8 mouse cellular contexts compared by ENCODE assay signal in genomic region chr17:31855597-31856518, GRCm38 (mm10). TPM values are rescaled to one million over a fixed set of nuclear protein-coding genes. Genes with fewer than 3 reads are reported as not detected.
DNase-seq lines count a peak whose midpoint lies in the region; ATAC-seq and TF ChIP-seq lines count a peak whose summit lies in the region.

TSS of gene Sik1 (minus strand) at chr17:31855804.

- peak; percentile 93 for ATAC-seq in forebrain, embryonic 16.5 days
- ATAC-seq in lung, embryonic 15.5 days (ENCODE audit: borderline replicate concordance, extremely low read depth, low FRiP score, low TSS enrichment): peak; percentile 88

- DNase-seq in ES-E14 (ENCODE audit: low read depth, low spot score): peak; percentile 87
- DNase-seq in cerebellum, adult 11-12 months: peak; percentile 95
- DNase-seq in heart, postnatal 36 days: peak; percentile 98 to 99
- peak; percentile 96 to 98 for DNase-seq in layer of hippocampus, adult 8-10 months (ENCODE audit: low spot score in 2 of 2)
- DNase-seq in ovary, adult 18-20 months (ENCODE audit: low spot score): peak; percentile 96
- peak; percentile 98 for DNase-seq in thymus, postnatal 0 days (ENCODE audit: low spot score)

- peaks cover 15 to 25% of the 10 kb centered on the region in 2 experiments; a peak in 3 of 4 replicates for H3K4me1 ChIP-seq in ES-E14 (ENCODE audit: control insufficient read depth in 2 of 2, insufficient read depth in 2 of 2, low read length in 2 of 2, poor library complexity in 1 of 2)
- peaks cover 32% of the 10 kb centered on the region for H3K4me1 ChIP-seq in forebrain, embryonic 16.5 days (replicated peaks; ENCODE audit: control insufficient read depth, insufficient read depth, low read length)
- H3K4me1 ChIP-seq in lung, embryonic 15.5 days: peaks cover 51% of the 10 kb centered on the region

- peak within 1 kb of the TSS; percentile 54; the same call in 1 of the 2 replicates for H3K27ac ChIP-seq in ES-E14 (ENCODE audit: insufficient read depth, low read depth, low read length, poor library complexity, severe bottlenecking)
- peak within 1 kb of the TSS; percentile 84 for H3K27ac ChIP-seq in forebrain, embryonic 16.5 days (ENCODE audit: low read length)
- H3K27ac ChIP-seq in lung, embryonic 15.5 days: peak within 1 kb of the TSS; percentile 99

- H3K4me2 ChIP-seq in forebrain, embryonic 16.5 days (ENCODE audit: low read length): peak within 1 kb of the TSS; percentile 67
- peak within 1 kb of the TSS; percentile 87 for H3K4me2 ChIP-seq in lung, embryonic 15.5 days

- intact Hi-C loops in heart, postnatal 36 days (cut with DNase I): loop anchor here (2.0 kb wide), 2 partner anchors 65 to 75 kb away; no protein-coding TSS in a partner anchor

- no peaks in the 10 kb centered on the region for H3K27me3 ChIP-seq in forebrain, embryonic 16.5 days (replicated peaks; ENCODE audit: control insufficient read depth, insufficient read depth, low read length)
- no peaks in the 10 kb centered on the region for H3K27me3 ChIP-seq in lung, embryonic 15.5 days

- under 1% methylated on average over 74 of the region's 92 CpGs for WGBS in forebrain, embryonic 16.5 days
- WGBS in lung, embryonic 15.5 days: under 1% methylated on average over 61 of the region's 92 CpGs

- H3K9ac ChIP-seq in ES-E14 (ENCODE audit: insufficient read depth, low read depth, low read length, poor library complexity, severe bottlenecking): peak within 1 kb of the TSS; percentile 85
- peak within 1 kb of the TSS; percentile 94 for H3K9ac ChIP-seq in forebrain, embryonic 16.5 days (replicated peaks; ENCODE audit: low read depth, low read length)
- peak within 1 kb of the TSS; percentile 89 for H3K9ac ChIP-seq in lung, embryonic 15.5 days

- H3K36me3 ChIP-seq in ES-E14 (ENCODE audit: control insufficient read depth, insufficient read depth, low read length, poor library complexity, severe bottlenecking): peaks cover 18% of the 10 kb centered on the region
- H3K36me3 ChIP-seq in forebrain, embryonic 16.5 days (ENCODE audit: control insufficient read depth, insufficient read depth): no peaks in the 10 kb centered on the region
- peaks cover 8% of the 10 kb centered on the region for H3K36me3 ChIP-seq in lung, embryonic 15.5 days

- in situ Hi-C loops in ES-E14 (cut with MboI; ENCODE audit: low sequenced_read_pairs in 2 of 2, unreplicated experiment in 2 of 2): no loop called here

- peak within 1 kb of the TSS; percentile 81 to 84 for H3K4me3 ChIP-seq in ES-E14 (ENCODE audit: insufficient read depth in 1 of 2, low read depth in 1 of 2, low read length in 2 of 2, poor library complexity in 1 of 2, severe bottlenecking in 1 of 2)
- peak within 1 kb of the TSS; percentile 87 for H3K4me3 ChIP-seq in forebrain, embryonic 16.5 days (replicated peaks; ENCODE audit: low read length)
- H3K4me3 ChIP-seq in lung, embryonic 15.5 days: peak within 1 kb of the TSS; percentile 75

- H3K9me3 ChIP-seq in ES-E14 (ENCODE audit: control insufficient read depth, insufficient read depth, low read depth, low read length): no peaks in the 10 kb centered on the region
- H3K9me3 ChIP-seq in forebrain, embryonic 16.5 days (ENCODE audit: control insufficient read depth, low read length): no peaks in the 10 kb centered on the region
- no peaks in the 10 kb centered on the region for H3K9me3 ChIP-seq in lung, embryonic 15.5 days

TF ChIP-seq in ES-E14, 5 proteins besides CTCF, POLR2A, EP300 and RAD21:
- TF ChIP-seq ZNF384 (IDR thresholded peaks at IDR 0.05; ENCODE audit: low read depth, low read length): no peak
- TF ChIP-seq CHD2 (IDR thresholded peaks at IDR 0.05; ENCODE audit: low read depth, low read length): no peak
- TF ChIP-seq MAFK (IDR thresholded peaks at IDR 0.05; ENCODE audit: insufficient read depth, low read depth, low read length): no peak
- 0 out of 2 replicates have a peak, but pooled peaks have one; percentile 7 for TF ChIP-seq HCFC1 (IDR thresholded peaks at IDR 0.05; ENCODE audit: borderline replicate concordance, insufficient read depth, low read length)
- no peak; the same call in 1 of the 2 replicates for TF ChIP-seq ZC3H11A (IDR thresholded peaks at IDR 0.05; ENCODE audit: borderline replicate concordance, low read depth, low read length)
TF ChIP-seq in ES-E14: peak in this region for 1.

RNA-seq across cellular contexts. Expression of gene Sik1, which starts in this region (rescaled TPM):
- 35.0 and 41.2 TPM in 2 replicates for total RNA-seq in ES-E14 (2012; rRNA removed)
- polyA plus RNA-seq in forebrain, embryonic 16.5 days (2015; fragmentation: Nextera tagmentation; extraction: Ambion mirVana): 19.9 and 20.1 TPM in 2 replicates
- total RNA-seq in heart, postnatal 36 days (2021): 10 to 100 TPM; 24.0 to 68.3 TPM
- 10 to 100 TPM; 13.2 to 22.2 (median 15.4) TPM for total RNA-seq in layer of hippocampus, adult 8-10 months (2022)
- 32.7 and 35.4 TPM in 2 replicates for polyA plus RNA-seq in lung, embryonic 15.5 days (2015; fragmentation: Nextera tagmentation; extraction: Ambion mirVana)
- polyA plus RNA-seq in thymus, postnatal 0 days (2015; fragmentation: Nextera tagmentation; extraction: Ambion mirVana): 12.4 and 14.2 TPM in 2 replicates

Comparison
In these comparisons a context has a peak if more than half of its experiments do, and no peak if none do; other contexts are left out.
1. Peak in every context shown above with its lines: DNase-seq, ATAC-seq, H3K4me3 ChIP-seq and H3K27ac ChIP-seq.